In the genomic region with DNA sequence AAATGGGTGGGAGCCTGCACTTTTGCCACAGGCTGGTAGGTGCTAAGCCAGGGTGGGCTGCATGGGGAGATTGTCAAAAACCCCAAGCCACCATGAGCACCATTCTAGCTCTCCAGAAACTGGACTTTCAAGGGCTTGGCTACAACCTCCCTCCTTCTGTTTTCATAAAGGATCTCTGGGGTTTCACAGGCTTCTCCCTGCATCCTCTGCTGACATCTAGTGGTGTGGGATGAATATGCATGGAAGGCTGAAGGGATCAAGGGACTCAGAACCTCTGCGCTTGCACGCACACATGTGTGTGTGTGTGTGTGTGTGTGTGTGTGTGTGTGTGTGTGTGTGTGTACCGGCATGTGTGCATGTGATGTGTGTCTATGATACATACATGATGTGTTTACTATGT, we compare ENCODE assay signal across 9 mouse cellular contexts. TPM values are rescaled to one million over a fixed set of nuclear protein-coding genes. Genes with fewer than 3 reads are reported as not detected.
DNase-seq lines count a peak whose midpoint lies in the region; ATAC-seq and TF ChIP-seq lines count a peak whose summit lies in the region.
"Not testable (repeated sequence)": the region's sequence is repeated elsewhere in the genome, so short reads cannot be mapped to it uniquely, and the experiment has no call there.
"Had no signal": no experiment of that assay in that cellular context is flagged by ENCODE, and none has a peak within 500 bp of the region (broad histone marks: within the 10 kb centered on the region; RNA-seq: fewer than 3 reads in every experiment).

No protein-coding gene starts in this region.

- peak; percentile 39 for DNase-seq in adrenal gland, adult 2 months
- DNase-seq in gastrocnemius, postnatal 14 days: peak; percentile 9
- DNase-seq in induced T-regulatory cell, adult 2 months (ENCODE audit: low read depth): peak; percentile 26
- peak; percentile 23 to 40 for DNase-seq in left cerebral cortex, adult 18-20 months (ENCODE audit: low spot score in 2 of 2)
- DNase-seq in right cerebral cortex, adult 2 months (ENCODE audit: low spot score in 2 of 2): peak; percentile 33 to 57

- not testable (repeated sequence) for TF ChIP-seq POLR2A in cortical plate, adult 2 months (IDR thresholded peaks at IDR 0.05; ENCODE audit: extremely low read depth, insufficient read depth, low read length)

- not testable (repeated sequence) for H3K4me1 ChIP-seq in cortical plate, adult 2 months (ENCODE audit: control insufficient read depth, insufficient read depth, low read length)

- H3K4me3 ChIP-seq in cortical plate, adult 2 months (ENCODE audit: insufficient read depth, low read length): not testable (repeated sequence)

- TF ChIP-seq CTCF in cortical plate, adult 2 months (IDR thresholded peaks at IDR 0.05; ENCODE audit: extremely low read depth, insufficient read depth, low read length): peak; percentile 44

- not testable (repeated sequence) for H3K27ac ChIP-seq in cortical plate, adult 2 months (ENCODE audit: insufficient read depth, low read length)

- intact Hi-C loops in gastrocnemius, postnatal 14 days (cut with DNase I; ENCODE audit: low total_unique reads): not testable (repeated sequence)

- ATAC-seq in megakaryocyte progenitor cell, adult 5-6 weeks (replicated peaks; ENCODE audit: poor library complexity): peak; percentile 69

RNA-seq across cellular contexts. Expression of gene Gm1604a, which starts 49.1 kb away (rescaled TPM):
- total RNA-seq in adrenal gland, adult 2 months (2021): not detected
- polyA plus RNA-seq in adrenal gland, adult 2 months (2012; rRNA removed): 0.28 TPM in 1 of 2 replicates, not detected in the other
- polyA plus RNA-seq in cortical plate, adult 2 months (2012; rRNA removed): 1.7 TPM in 1 of 2 replicates, not detected in the other
- not detected for total RNA-seq in gastrocnemius, postnatal 14 days (2021)
- 1 to 10 TPM; 1.4 to 1.9 TPM for total RNA-seq in left cerebral cortex, adult 18-20 months (2021)
- not detected in 2 replicates for total RNA-seq in megakaryocyte progenitor cell, adult 5-6 weeks (2015)
- 6.0 and 6.4 TPM in 2 replicates for total RNA-seq in megakaryocyte progenitor cell, adult 5-6 weeks (2017)
- total RNA-seq: gastrocnemius, postnatal 25 days had no signal
- polyA plus RNA-seq: testis, adult 2 months had no signal
